Comparison of ENCODE assay signal across 15 mouse cellular contexts in the genomic region with DNA sequence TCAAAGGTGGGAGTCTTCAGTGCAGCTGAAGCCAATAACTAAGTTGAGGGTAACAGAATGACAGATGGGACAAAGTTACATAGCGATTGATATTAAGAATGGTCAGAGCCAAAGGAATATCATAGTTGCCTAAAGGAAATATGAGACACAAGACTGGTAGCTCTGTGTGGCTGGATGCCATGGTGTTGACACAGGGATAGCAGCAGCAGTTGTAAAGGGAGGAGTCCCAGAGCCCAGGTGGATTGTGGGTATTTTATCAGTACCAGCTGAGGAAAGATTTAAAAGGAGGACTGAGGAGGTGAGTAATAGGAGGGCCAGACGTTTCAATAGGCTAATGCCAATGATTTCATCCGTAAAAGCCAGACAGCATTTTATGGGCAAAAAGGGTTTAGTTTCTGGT. TPM values are rescaled to one million over a fixed set of nuclear protein-coding genes. Genes with fewer than 3 reads are reported as not detected.
"Had no signal": no experiment of that assay in that cellular context is flagged by ENCODE, and none has a peak within 500 bp of the region (broad histone marks: within the 10 kb centered on the region; RNA-seq: fewer than 3 reads in every experiment).

No protein-coding gene starts in this region.

- H3K36me3 ChIP-seq: limb, embryonic 13.5 days; liver, embryonic 12.5 days; midbrain, embryonic 15.5 days; neural tube, embryonic 12.5 days; stomach, embryonic 15.5 days had no signal

- H3K4me2 ChIP-seq: limb, embryonic 13.5 days; liver, embryonic 12.5 days; midbrain, embryonic 11.5 days; midbrain, embryonic 15.5 days; neural tube, embryonic 12.5 days; stomach, embryonic 15.5 days had no signal

- H3K4me1 ChIP-seq: liver, embryonic 12.5 days; midbrain, embryonic 15.5 days; neural tube, embryonic 12.5 days; stomach, embryonic 15.5 days had no signal

- H3K9me3 ChIP-seq: limb, embryonic 13.5 days; liver, embryonic 12.5 days; midbrain, embryonic 15.5 days; neural tube, embryonic 12.5 days; stomach, embryonic 15.5 days had no signal

- H3K9ac ChIP-seq: limb, embryonic 13.5 days; liver, embryonic 12.5 days; midbrain, embryonic 15.5 days; neural tube, embryonic 12.5 days; stomach, embryonic 15.5 days had no signal

- DNase-seq: kidney, postnatal 4 days; left cerebral cortex, postnatal 4 days; lung, postnatal 4 days; spleen, adult 18-20 months; thymus, adult 2 months; thymus, postnatal 25 days had no signal

- H3K27me3 ChIP-seq: limb, embryonic 13.5 days; liver, embryonic 12.5 days; midbrain, embryonic 15.5 days; neural tube, embryonic 12.5 days; stomach, embryonic 15.5 days had no signal

- H3K4me3 ChIP-seq: limb, embryonic 13.5 days; liver, embryonic 12.5 days; midbrain, embryonic 15.5 days; neural tube, embryonic 12.5 days; stomach, embryonic 15.5 days had no signal

- ATAC-seq: liver, embryonic 12.5 days; lung, postnatal 0 days had no signal

- H3K27ac ChIP-seq: kidney, postnatal 0 days; limb, embryonic 13.5 days; liver, embryonic 12.5 days; midbrain, embryonic 15.5 days; neural tube, embryonic 12.5 days; stomach, embryonic 15.5 days had no signal

RNA-seq across cellular contexts. Expression of a gene that starts 59.4 kb away (rescaled TPM):
- total RNA-seq: megakaryocyte, adult 5-6 weeks had no signal
